Mouse (Mus musculus): ENCODE data around the gene Slc6a21. TPM values are rescaled to one million over a fixed set of nuclear protein-coding genes. Genes with fewer than 3 reads are reported as not detected.

Slc6a21 gene
- polyA plus RNA-seq, 1 experiment, result 0.43 TPM

- no peak overlapping the region for H3K4me3 ChIP-seq (ENCODE audit: extremely low read depth, insufficient read depth, insufficient read length)
- 63% methylated on average over 13 of the region's 13 CpGs for WGBS
- H3K36me3 ChIP-seq (ENCODE audit: control insufficient read depth, insufficient read depth, low read length), result peaks cover 31% of the 10 kb centered on the region
- TF ChIP-seq CTCF (IDR thresholded peaks at IDR 0.05; ENCODE audit: extremely low read depth, insufficient read depth, insufficient read length, insufficient replicate concordance), result no peak
- TF ChIP-seq POLR2A (IDR thresholded peaks at IDR 0.05; ENCODE audit: low read depth, low read length), result no peak
- H3K27me3 ChIP-seq (ENCODE audit: control insufficient read depth, insufficient read depth, low read length), result no peaks in the 10 kb centered on the region
- no peak for DNase-seq (ENCODE audit: low read depth in 1 of 2, low spot score in 2 of 2)
- peak overlapping the region; percentile 40 for H3K27ac ChIP-seq (ENCODE audit: insufficient read depth, low read length)
- H3K4me1 ChIP-seq (ENCODE audit: control insufficient read depth, insufficient read depth, insufficient read length), result peaks cover 41% of the 10 kb centered on the region
Measured at GRCm38 (mm10) chr7:45232716-45233465, 44.4 kb upstream of the Slc6a21 start.

GRCm38 (mm10) chr7:45233580-45234332 is 43.6 kb upstream of the Slc6a21 start:
- TF ChIP-seq POLR2A (IDR thresholded peaks at IDR 0.05; ENCODE audit: low read depth, low read length), result no peak
- no peak for TF ChIP-seq CTCF (IDR thresholded peaks at IDR 0.05; ENCODE audit: extremely low read depth, insufficient read depth, insufficient read length, insufficient replicate concordance)
- peak in 1 of 2 experiments; percentile 58 for DNase-seq (ENCODE audit: low read depth in 1 of 2, low spot score in 2 of 2)
- WGBS, result 38% methylated on average over 20 of the region's 20 CpGs
- H3K36me3 ChIP-seq (ENCODE audit: control insufficient read depth, insufficient read depth, low read length), result peaks cover 31% of the 10 kb centered on the region
- peak overlapping the region; percentile 67 for H3K27ac ChIP-seq (ENCODE audit: insufficient read depth, low read length)
- H3K4me3 ChIP-seq (ENCODE audit: extremely low read depth, insufficient read depth, insufficient read length), result peak overlapping the region; percentile 20; the same call in 1 of the 2 replicates
- no peaks in the 10 kb centered on the region for H3K27me3 ChIP-seq (ENCODE audit: control insufficient read depth, insufficient read depth, low read length)
- H3K4me1 ChIP-seq (ENCODE audit: control insufficient read depth, insufficient read depth, insufficient read length), result peaks cover 41% of the 10 kb centered on the region

- DNase-seq (ENCODE audit: low read depth in 1 of 2, low spot score in 2 of 2), result no peak
- H3K36me3 ChIP-seq (ENCODE audit: control insufficient read depth, insufficient read depth, low read length), result peaks cover 31% of the 10 kb centered on the region
- H3K27ac ChIP-seq (ENCODE audit: insufficient read depth, low read length), result peak overlapping the region; percentile 67
- H3K4me1 ChIP-seq (ENCODE audit: control insufficient read depth, insufficient read depth, insufficient read length), result peaks cover 40% of the 10 kb centered on the region
- WGBS, result 83% methylated on average over 29 of the region's 29 CpGs
- no peaks in the 10 kb centered on the region for H3K27me3 ChIP-seq (ENCODE audit: control insufficient read depth, insufficient read depth, low read length)
- no peak for TF ChIP-seq CTCF (IDR thresholded peaks at IDR 0.05; ENCODE audit: extremely low read depth, insufficient read depth, insufficient read length, insufficient replicate concordance)
- TF ChIP-seq POLR2A (IDR thresholded peaks at IDR 0.05; ENCODE audit: low read depth, low read length), result no peak
- H3K4me3 ChIP-seq (ENCODE audit: extremely low read depth, insufficient read depth, insufficient read length), result peak overlapping the region; percentile 20; the same call in 1 of the 2 replicates
Measured at GRCm38 (mm10) chr7:45234333-45234841, 42.9 kb upstream of the Slc6a21 start.

- TF ChIP-seq POLR2A (IDR thresholded peaks at IDR 0.05; ENCODE audit: low read depth, low read length) (no peak), CTCF (IDR thresholded peaks at IDR 0.05; ENCODE audit: extremely low read depth, insufficient read depth, insufficient read length, insufficient replicate concordance) (no peak)
- DNase-seq (ENCODE audit: low read depth in 1 of 2, low spot score in 2 of 2), result no peak
Measured at GRCm38 (mm10) chr7:45234922-45235571, 42.3 kb upstream of the Slc6a21 start.

GRCm38 (mm10) chr7:45235656-45236180 is 41.6 kb upstream of the Slc6a21 start:
- TF ChIP-seq CTCF (IDR thresholded peaks at IDR 0.05; ENCODE audit: extremely low read depth, insufficient read depth, insufficient read length, insufficient replicate concordance), result no peak
- TF ChIP-seq POLR2A (IDR thresholded peaks at IDR 0.05; ENCODE audit: low read depth, low read length), result no peak
- Histone ChIP-seq H3K27me3 (ENCODE audit: control insufficient read depth, insufficient read depth, low read length) (no peaks in the 10 kb centered on the region), H3K4me3 (ENCODE audit: extremely low read depth, insufficient read depth, insufficient read length) (peak overlapping the region; percentile 12; the same call in 1 of the 2 replicates), H3K27ac (ENCODE audit: insufficient read depth, low read length) (peak overlapping the region; percentile 29; the same call in 1 of the 2 replicates), H3K4me1 (ENCODE audit: control insufficient read depth, insufficient read depth, insufficient read length) (peaks cover 49% of the 10 kb centered on the region), H3K36me3 (ENCODE audit: control insufficient read depth, insufficient read depth, low read length) (peaks cover 31% of the 10 kb centered on the region)
- 83% methylated on average over 17 of the region's 17 CpGs for WGBS
- no peak for DNase-seq (ENCODE audit: low read depth in 1 of 2, low spot score in 2 of 2)

More at GRCm38 (mm10) chr7:45234922-45235571, 42.3 kb upstream of the Slc6a21 start:
- Histone ChIP-seq H3K27me3 (ENCODE audit: control insufficient read depth, insufficient read depth, low read length) (no peaks in the 10 kb centered on the region), H3K4me1 (ENCODE audit: control insufficient read depth, insufficient read depth, insufficient read length) (peaks cover 42% of the 10 kb centered on the region), H3K4me3 (ENCODE audit: extremely low read depth, insufficient read depth, insufficient read length) (peak overlapping the region; percentile 4; the same call in 1 of the 2 replicates), H3K36me3 (ENCODE audit: control insufficient read depth, insufficient read depth, low read length) (peaks cover 31% of the 10 kb centered on the region), H3K27ac (ENCODE audit: insufficient read depth, low read length) (peak overlapping the region; percentile 29; the same call in 1 of the 2 replicates)
- 82% methylated on average over 21 of the region's 21 CpGs for WGBS

All from spleen, adult 2 months (tissue).